Mouse (Mus musculus): ENCODE data around the gene Tstd2.

- TF ChIP-seq CTCF (IDR thresholded peaks at IDR 0.05; ENCODE audit: low read depth, low read length) (no peak), TAL1 (conservative IDR thresholded peaks at IDR 0.05; ENCODE audit: low read depth, low read length) (no peak), GATA1 (IDR thresholded peaks at IDR 0.05; ENCODE audit: borderline replicate concordance, low read length) (no peak)
Measured at GRCm38 (mm10) chr4:46075664-46076063, 62.8 kb downstream of the Tstd2 start.
